Mouse (Mus musculus) heart, postnatal 0 days (tissue): ENCODE results near the gene Hoxb6.

Experiments
- CTCF ChIP-seq: IDR thresholded peaks from 2 replicates; pipeline ENCODE4 v1.5.1; 2016; ENCODE audit warnings: antibody characterized with exemption, control low read depth, low read depth
- EP300 ChIP-seq: IDR thresholded peaks from 2 replicates; pipeline ENCODE4 v1.6.1; 2016; ENCODE audit warnings: antibody characterized with exemption, low read depth

DNA sequence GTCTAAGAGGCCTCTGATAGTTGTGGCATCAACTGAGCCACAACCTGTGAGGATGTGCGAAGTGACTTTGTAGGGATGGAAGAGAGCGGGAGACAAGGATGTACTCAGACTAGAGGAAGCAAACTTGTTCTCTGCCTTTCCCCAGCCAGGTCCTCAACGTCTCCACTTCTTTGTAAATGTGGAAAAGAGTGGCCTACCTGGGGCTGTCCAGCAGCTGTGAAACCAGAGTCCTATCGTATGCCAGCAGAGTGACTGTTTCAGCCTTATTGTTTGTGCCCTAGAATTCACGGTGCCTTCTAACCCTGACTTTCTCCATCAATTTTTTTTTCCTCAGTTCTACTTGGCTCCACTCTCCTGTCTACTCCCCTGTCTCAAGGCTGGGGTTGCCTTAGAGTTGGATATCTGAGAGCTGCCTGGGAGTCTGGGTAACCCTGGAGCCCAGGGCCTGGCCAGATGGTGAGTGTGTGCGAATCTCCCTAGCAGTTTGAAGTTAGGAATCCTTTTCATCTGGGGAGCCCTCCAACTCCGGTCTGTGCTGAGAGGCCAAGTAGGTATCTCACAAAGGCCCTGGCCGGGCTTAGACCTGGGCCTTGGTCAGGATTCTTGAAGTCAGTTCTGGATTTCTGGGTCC lies 27.8 kb upstream of the Hoxb6 start:
- TF ChIP-seq CTCF, result no peak
- no peak for TF ChIP-seq EP300
